Mouse (Mus musculus) right cerebral cortex, postnatal 25 days (tissue): ENCODE results near the gene Atxn2.
A peak's percentile ranks its signal among the peaks of the same experiment; 100 is the strongest.
"Not testable (repeated sequence)": the region's sequence is repeated elsewhere in the genome, so short reads cannot be mapped to it uniquely, and the experiment has no call there.

Source experiments
- DNase-seq: peaks from one replicate; pipeline ENCODE4 v3.0.0; 2022

Gene Atxn2

GRCm38 (mm10) chr5:121712232-121712933 lies 1.2 kb downstream of the Atxn2 start:
- peak; percentile 35 for DNase-seq

- DNase-seq: peak; percentile 17
Measured at GRCm38 (mm10) chr5:121712934-121713538, 1.9 kb downstream of the Atxn2 start.

GRCm38 (mm10) chr5:121714331-121714730 lies 3.2 kb downstream of the Atxn2 start:
- no peak for DNase-seq

GRCm38 (mm10) chr5:121714928-121715327 lies 3.8 kb downstream of the Atxn2 start:
- DNase-seq: no peak

- DNase-seq: no peak
Measured at GRCm38 (mm10) chr5:121718462-121718861, 7.3 kb downstream of the Atxn2 start.

- DNase-seq: no peak
Measured at GRCm38 (mm10) chr5:121720888-121721585, 9.9 kb downstream of the Atxn2 start.

GRCm38 (mm10) chr5:121721841-121722240 lies 10.7 kb downstream of the Atxn2 start:
- DNase-seq: no peak

- no peak for DNase-seq
Measured at GRCm38 (mm10) chr5:121724678-121725077, 13.5 kb downstream of the Atxn2 start.

- no peak for DNase-seq
Measured at GRCm38 (mm10) chr5:121730057-121730456, 18.9 kb downstream of the Atxn2 start.

- no peak for DNase-seq
Measured at GRCm38 (mm10) chr5:121736641-121737040, 25.5 kb downstream of the Atxn2 start.

GRCm38 (mm10) chr5:121738162-121738561 lies 27.0 kb downstream of the Atxn2 start:
- DNase-seq: not testable (repeated sequence)

- DNase-seq: no peak
Measured at GRCm38 (mm10) chr5:121738576-121739191, 27.5 kb downstream of the Atxn2 start.

- DNase-seq: no peak
Measured at GRCm38 (mm10) chr5:121740516-121740915, 29.4 kb downstream of the Atxn2 start.

- no peak for DNase-seq
Measured at GRCm38 (mm10) chr5:121742915-121743314, 31.8 kb downstream of the Atxn2 start.

GRCm38 (mm10) chr5:121747884-121748594 lies 36.9 kb downstream of the Atxn2 start:
- not testable (repeated sequence) for DNase-seq

GRCm38 (mm10) chr5:121749633-121750032 lies 38.5 kb downstream of the Atxn2 start:
- DNase-seq: no peak

- no peak for DNase-seq
Measured at GRCm38 (mm10) chr5:121757900-121758299, 46.8 kb downstream of the Atxn2 start.

- no peak for DNase-seq
Measured at GRCm38 (mm10) chr5:121758341-121758740, 47.2 kb downstream of the Atxn2 start.

GRCm38 (mm10) chr5:121759921-121760320 lies 48.8 kb downstream of the Atxn2 start:
- no peak for DNase-seq

- DNase-seq: no peak
Measured at GRCm38 (mm10) chr5:121761459-121761858, 50.3 kb downstream of the Atxn2 start.

- no peak for DNase-seq
Measured at GRCm38 (mm10) chr5:121762949-121763348, 51.8 kb downstream of the Atxn2 start.

- DNase-seq: no peak
Measured at GRCm38 (mm10) chr5:121765020-121765419, 53.9 kb downstream of the Atxn2 start.
